16 mouse cellular contexts compared by ENCODE assay signal in genomic region chr11:94163005-94163767, GRCm38 (mm10). TPM values are rescaled to one million over a fixed set of nuclear protein-coding genes. Genes with fewer than 3 reads are reported as not detected.
DNase-seq lines count a peak whose midpoint lies in the region; ATAC-seq and TF ChIP-seq lines count a peak whose summit lies in the region.
"Had no signal": no experiment of that assay in that cellular context is flagged by ENCODE, and none has a peak within 500 bp of the region (broad histone marks: within the 10 kb centered on the region; RNA-seq: fewer than 3 reads in every experiment).

No protein-coding gene starts in this region.

- no peak overlapping the region for H3K4me3 ChIP-seq in intestine, embryonic 16.5 days (ENCODE audit: low read length)
- no peak overlapping the region for H3K4me3 ChIP-seq in intestine, embryonic 15.5 days (replicated peaks)
- no peak overlapping the region for H3K4me3 ChIP-seq in stomach, postnatal 0 days (ENCODE audit: low read depth, low read length)
- no peak overlapping the region for H3K4me3 ChIP-seq in lung, postnatal 0 days (ENCODE audit: low read depth, low read length)
- H3K4me3 ChIP-seq: left cerebral cortex, adult 2 months had no signal

- no peak overlapping the region for H3K4me2 ChIP-seq in intestine, embryonic 16.5 days (ENCODE audit: low read depth, low read length)
- H3K4me2 ChIP-seq in intestine, embryonic 15.5 days (replicated peaks) = no peak overlapping the region
- no peak overlapping the region for H3K4me2 ChIP-seq in stomach, postnatal 0 days (replicated peaks; ENCODE audit: low read depth)
- H3K4me2 ChIP-seq in lung, postnatal 0 days (replicated peaks; ENCODE audit: low read depth, low read length) = no peak overlapping the region
- H3K4me2 ChIP-seq: liver, embryonic 11.5 days had no signal

- no peaks in the 10 kb centered on the region for H3K9me3 ChIP-seq in intestine, embryonic 16.5 days (ENCODE audit: control insufficient read depth, low read length)
- no peaks in the 10 kb centered on the region for H3K9me3 ChIP-seq in intestine, embryonic 15.5 days
- H3K9me3 ChIP-seq in stomach, postnatal 0 days (ENCODE audit: control insufficient read depth, low read length) = no peaks in the 10 kb centered on the region
- no peaks in the 10 kb centered on the region for H3K9me3 ChIP-seq in lung, postnatal 0 days (ENCODE audit: low read length)
- H3K9me3 ChIP-seq: G1E had no signal

- no peak overlapping the region for H3K9ac ChIP-seq in intestine, embryonic 16.5 days (ENCODE audit: low read depth, low read length)
- H3K9ac ChIP-seq in intestine, embryonic 15.5 days = no peak overlapping the region
- no peak overlapping the region for H3K9ac ChIP-seq in stomach, postnatal 0 days (ENCODE audit: low read length)
- H3K9ac ChIP-seq in lung, postnatal 0 days (replicated peaks; ENCODE audit: low read depth) = no peak overlapping the region

- TF ChIP-seq CTCF in stomach, postnatal 0 days (IDR thresholded peaks at IDR 0.05; ENCODE audit: low read depth) = no peak
- TF ChIP-seq CTCF in lung, postnatal 0 days (IDR thresholded peaks at IDR 0.05) = no peak

- no peak for ATAC-seq in intestine, embryonic 16.5 days
- no peak for ATAC-seq in intestine, embryonic 15.5 days
- peak; percentile 46 for ATAC-seq in stomach, postnatal 0 days (ENCODE audit: low FRiP score, low TSS enrichment)
- ATAC-seq in lung, postnatal 0 days = no peak
- ATAC-seq: activated CD4-positive, CD25-positive, alpha-beta regulatory T cell, adult 4 months; inflammation-experienced regulatory T-cells, adult 6 months had no signal

- WGBS in intestine, embryonic 16.5 days = 68% methylated on average over 9 of the region's 9 CpGs
- WGBS in intestine, embryonic 15.5 days = 67% methylated on average over 9 of the region's 9 CpGs
- WGBS in stomach, postnatal 0 days = 71% methylated on average over 9 of the region's 9 CpGs
- WGBS in lung, postnatal 0 days = 82% methylated on average over 9 of the region's 9 CpGs

- peak overlapping the region; percentile 3; the same call in 1 of the 2 replicates for H3K27ac ChIP-seq in intestine, embryonic 16.5 days (ENCODE audit: low read length)
- H3K27ac ChIP-seq in intestine, embryonic 15.5 days = no peak overlapping the region
- H3K27ac ChIP-seq in stomach, postnatal 0 days (replicated peaks) = peak overlapping the region; percentile 80
- H3K27ac ChIP-seq in lung, postnatal 0 days (ENCODE audit: low read length) = no peak overlapping the region
- H3K27ac ChIP-seq: left cerebral cortex, adult 2 months had no signal

- H3K27me3 ChIP-seq in intestine, embryonic 16.5 days (replicated peaks; ENCODE audit: control insufficient read depth, insufficient read depth, low read length) = no peaks in the 10 kb centered on the region
- no peaks in the 10 kb centered on the region for H3K27me3 ChIP-seq in intestine, embryonic 15.5 days (replicated peaks)
- H3K27me3 ChIP-seq in stomach, postnatal 0 days (ENCODE audit: control insufficient read depth, insufficient read depth, low read length) = no peaks in the 10 kb centered on the region
- no peaks in the 10 kb centered on the region for H3K27me3 ChIP-seq in lung, postnatal 0 days (replicated peaks; ENCODE audit: insufficient read depth, low read length)

- no peak for TF ChIP-seq EP300 in stomach, postnatal 0 days (optimal IDR thresholded peaks at IDR 0.05)
- no peak for TF ChIP-seq EP300 in lung, postnatal 0 days (IDR thresholded peaks at IDR 0.05)

- no peaks in the 10 kb centered on the region for H3K36me3 ChIP-seq in intestine, embryonic 16.5 days (ENCODE audit: control insufficient read depth, insufficient read depth, low read length)
- no peaks in the 10 kb centered on the region for H3K36me3 ChIP-seq in intestine, embryonic 15.5 days
- H3K36me3 ChIP-seq in stomach, postnatal 0 days (ENCODE audit: control insufficient read depth, insufficient read depth, low read length) = no peaks in the 10 kb centered on the region
- H3K36me3 ChIP-seq in lung, postnatal 0 days (ENCODE audit: insufficient read depth, low read length) = no peaks in the 10 kb centered on the region
- H3K36me3 ChIP-seq: G1E had no signal

- DNase-seq in urinary bladder, postnatal 25 days (ENCODE audit: low spot score) = peak; percentile 14
- DNase-seq in urinary bladder, postnatal 4 days (ENCODE audit: low spot score in 2 of 2) = no peak
- DNase-seq in adrenal gland, postnatal 10 days = peak; percentile 80
- DNase-seq in stomach, postnatal 0 days (ENCODE audit: low spot score) = peak; percentile 77
- no peak for DNase-seq in lung, postnatal 0 days (ENCODE audit: low spot score)
- DNase-seq in lung, postnatal 36 days = no peak
- DNase-seq: cerebellum, postnatal 36 days; kidney, postnatal 4 days; lung, postnatal 4 days had no signal

- H3K4me1 ChIP-seq in intestine, embryonic 16.5 days (ENCODE audit: control insufficient read depth, insufficient read depth, low read length) = peaks cover 37% of the 10 kb centered on the region
- H3K4me1 ChIP-seq in intestine, embryonic 15.5 days (replicated peaks) = peaks cover 36% of the 10 kb centered on the region
- H3K4me1 ChIP-seq in stomach, postnatal 0 days (replicated peaks; ENCODE audit: control insufficient read depth, insufficient read depth) = peaks cover 9% of the 10 kb centered on the region
- peaks cover 5% of the 10 kb centered on the region; the same call in 1 of the 2 replicates for H3K4me1 ChIP-seq in lung, postnatal 0 days (ENCODE audit: insufficient read depth, low read depth, low read length)

RNA-seq across cellular contexts. Expression of gene Tob1, which starts 48.1 kb away (rescaled TPM):
- 39.8 and 50.1 TPM in 2 replicates for polyA plus RNA-seq in intestine, embryonic 16.5 days (2015; fragmentation: Nextera tagmentation; extraction: Ambion mirVana)
- polyA plus RNA-seq in intestine, embryonic 15.5 days (2015; fragmentation: Nextera tagmentation; extraction: Ambion mirVana) = 46.0 and 49.9 TPM in 2 replicates
- 100 to 1,000 TPM; 111 to 183 TPM for total RNA-seq in adrenal gland, postnatal 10 days (2021)
- polyA plus RNA-seq in stomach, postnatal 0 days (2015; fragmentation: Nextera tagmentation; extraction: Ambion mirVana) = 71.1 and 74.1 TPM in 2 replicates
- 43.9 and 46.0 TPM in 2 replicates for polyA plus RNA-seq in lung, postnatal 0 days (2015; fragmentation: Nextera tagmentation; extraction: Ambion mirVana)

Comparison
In these comparisons a context has a peak if more than half of its experiments do, and no peak if none do; other contexts are left out.
1. H3K27ac ChIP-seq: peak in intestine, embryonic 16.5 days (single experiment) and stomach, postnatal 0 days (single experiment); none in intestine, embryonic 15.5 days (single experiment) and lung, postnatal 0 days (single experiment).
2. DNase-seq: peak in urinary bladder, postnatal 25 days (single experiment), adrenal gland, postnatal 10 days (single experiment) and stomach, postnatal 0 days (single experiment); none in urinary bladder, postnatal 4 days (0 of 2), lung, postnatal 0 days (single experiment) and lung, postnatal 36 days (single experiment).